Mouse (Mus musculus) embryo, embryonic 10 days (tissue): ENCODE results near the gene U2af1l4.

Experiments used
- DNase-seq: peaks from one replicate; pipeline ENCODE4 v3.0.0-alpha.2; 2015; ENCODE audit warnings: low spot score

The U2af1l4 gene

DNA sequence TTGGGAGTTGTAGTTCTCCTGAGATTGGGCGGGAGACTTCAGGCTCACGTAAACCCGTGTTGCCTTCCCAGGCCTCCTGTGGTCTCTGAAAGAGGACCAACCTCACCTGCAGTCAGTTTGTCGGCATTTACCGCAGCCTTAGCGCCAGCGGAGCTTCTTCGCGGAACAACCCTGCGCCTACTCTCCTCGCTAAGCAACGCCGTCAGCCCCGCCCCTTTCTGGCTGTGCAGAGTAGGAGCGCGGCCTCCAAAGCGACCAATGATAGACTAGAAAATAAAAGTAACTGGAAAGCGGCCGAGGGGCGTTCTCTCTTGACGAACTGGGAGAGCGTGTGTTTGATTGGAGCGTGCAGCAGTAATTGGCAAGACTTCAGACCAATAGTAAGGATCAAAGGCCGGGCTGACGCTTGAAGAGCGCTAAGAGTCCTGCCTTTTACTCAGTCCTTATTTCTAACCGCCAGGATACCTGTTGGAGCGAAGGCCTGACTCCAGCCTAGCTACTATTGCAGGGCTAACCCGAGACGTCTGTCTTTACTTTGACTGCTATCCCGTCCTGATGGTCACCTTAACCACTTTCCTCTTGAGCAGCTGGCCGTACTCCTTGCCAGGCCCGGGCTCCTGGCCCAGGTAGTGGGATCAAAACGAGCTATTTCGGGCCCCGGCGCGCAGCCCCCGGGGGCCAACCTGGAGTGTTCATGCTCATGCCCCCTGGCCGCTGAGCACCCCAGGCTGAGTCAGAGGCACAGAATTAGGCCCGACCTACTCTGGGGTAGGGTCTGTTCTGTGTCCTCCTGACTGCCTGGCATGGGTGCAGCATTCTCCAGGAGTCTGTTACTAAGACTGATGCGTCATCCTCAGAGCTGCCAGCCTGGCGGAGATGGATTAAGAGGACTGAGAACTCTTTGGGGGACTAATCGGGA lies 10.7 kb upstream of the U2af1l4 start, which contains the start of the genes Hspb6 and Proser3:
Hspb6 (plus strand) TSS at position 77 of the 919 bp plus-strand sequence.
Proser3 (minus strand) TSS at position 198 of the 919 bp plus-strand sequence.
- DNase-seq: peak; percentile 98

GRCm38 (mm10) chr7:30553021-30553589 lies 10.0 kb upstream of the U2af1l4 start:
- no peak for DNase-seq

DNA sequence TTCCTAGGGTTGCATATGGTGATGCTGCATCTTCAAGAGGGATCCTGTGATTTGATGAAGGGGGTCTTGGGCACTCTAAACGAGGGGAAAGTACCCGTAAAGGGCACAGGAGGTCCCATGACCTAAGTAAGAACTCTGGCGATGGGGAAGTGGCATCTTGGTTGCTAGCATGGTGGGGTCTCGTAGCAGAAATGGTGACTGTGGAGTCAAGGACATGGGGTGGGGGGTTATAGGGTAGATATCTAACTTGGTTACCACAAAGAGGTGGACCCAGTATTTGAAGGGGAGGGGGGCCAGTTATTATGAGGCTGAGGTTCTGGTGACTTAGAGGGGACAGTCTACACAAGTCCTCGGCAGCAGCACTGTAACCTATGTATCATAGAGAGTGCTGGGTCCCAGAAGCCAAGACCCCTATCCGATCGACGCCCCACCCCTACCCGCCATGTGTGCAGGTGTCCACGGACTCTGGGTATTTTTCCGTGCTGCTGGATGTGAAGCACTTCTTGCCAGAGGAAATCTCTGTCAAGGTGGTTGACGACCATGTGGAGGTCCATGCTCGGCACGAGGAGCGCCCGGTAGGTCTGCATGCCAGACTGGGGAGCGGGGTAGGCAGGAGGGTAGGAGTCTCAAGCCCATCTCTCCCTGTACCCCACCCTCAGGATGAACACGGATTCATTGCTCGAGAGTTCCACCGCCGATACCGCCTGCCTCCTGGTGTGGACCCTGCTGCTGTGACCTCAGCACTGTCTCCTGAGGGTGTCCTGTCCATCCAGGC lies 9.1 kb upstream of the U2af1l4 start:
- DNase-seq: no peak

GRCm38 (mm10) chr7:30556894-30557536 lies 6.1 kb upstream of the U2af1l4 start:
- no peak for DNase-seq

GRCm38 (mm10) chr7:30557901-30558514 lies 5.1 kb upstream of the U2af1l4 start:
- DNase-seq: no peak

GRCm38 (mm10) chr7:30558656-30559442 lies 4.3 kb upstream of the U2af1l4 start:
- DNase-seq: no peak

DNA sequence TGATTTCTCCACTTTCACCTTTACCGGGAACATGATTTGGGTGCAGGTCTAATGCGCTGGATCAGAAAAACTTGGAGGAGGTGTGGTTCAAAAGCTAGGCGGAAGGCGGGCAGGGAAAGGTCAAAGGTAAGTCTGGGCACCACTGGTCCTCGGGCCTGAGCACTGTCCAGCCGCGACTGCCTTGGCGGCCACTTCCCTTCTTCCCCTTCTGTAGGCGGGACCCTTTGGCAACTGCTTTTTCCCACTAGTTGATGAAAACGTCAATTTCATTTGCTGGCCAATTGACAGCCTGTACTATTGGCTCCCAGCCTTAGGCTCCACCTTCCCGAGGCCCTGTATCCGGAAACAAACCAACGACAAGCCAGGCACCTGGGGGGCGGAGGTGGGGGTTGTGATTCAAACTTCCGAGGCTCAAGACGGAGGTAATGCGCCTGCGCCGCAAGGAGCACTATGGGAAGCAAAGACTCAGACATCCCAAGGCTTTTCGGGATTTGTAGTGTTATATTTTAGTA lies 3.6 kb upstream of the U2af1l4 start, which contains the start of gene Lin37:
Lin37 (minus strand) TSS at position 396 of the 512 bp plus-strand sequence.
- peak; percentile 96 for DNase-seq

DNA sequence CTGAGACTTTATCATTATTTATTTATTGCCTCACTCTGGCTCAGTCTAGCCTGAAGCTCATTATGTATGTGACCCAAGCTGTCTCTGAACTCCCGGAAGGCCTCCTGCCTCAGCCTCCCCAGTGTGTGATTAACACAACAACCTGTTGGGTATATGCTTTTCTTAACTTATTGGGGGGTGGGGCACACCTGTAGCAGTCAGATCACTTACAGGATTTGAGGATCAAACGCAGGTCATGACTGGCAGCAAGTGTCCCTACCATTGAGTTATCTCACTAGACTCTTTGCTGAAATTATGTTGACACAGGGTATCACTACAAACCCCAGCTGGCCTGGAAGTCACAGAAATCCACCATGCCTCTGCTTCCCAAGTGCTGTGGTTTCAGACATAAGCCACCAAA lies 2.8 kb upstream of the U2af1l4 start:
- no peak for DNase-seq

- DNase-seq: peak; percentile 62
Observed at GRCm38 (mm10) chr7:30562526-30563116, 480 bp upstream of the U2af1l4 start.

DNA sequence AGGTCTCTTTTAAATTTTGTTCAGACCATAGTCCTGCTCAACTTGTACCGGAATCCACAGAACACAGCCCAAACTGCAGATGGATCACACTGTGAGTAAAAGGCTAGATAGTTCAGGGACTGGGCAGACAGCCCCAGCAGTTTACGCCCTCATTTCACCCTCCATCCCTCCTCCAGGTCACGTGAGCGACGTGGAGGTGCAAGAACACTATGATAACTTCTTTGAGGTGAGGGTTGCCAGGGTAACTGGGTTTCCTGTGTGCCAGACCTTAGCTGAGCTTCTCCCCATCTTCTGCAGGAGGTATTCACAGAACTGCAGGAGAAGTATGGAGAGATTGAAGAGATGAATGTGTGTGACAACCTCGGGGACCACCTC lies 792 bp downstream of the U2af1l4 start:
- no peak for DNase-seq

DNA sequence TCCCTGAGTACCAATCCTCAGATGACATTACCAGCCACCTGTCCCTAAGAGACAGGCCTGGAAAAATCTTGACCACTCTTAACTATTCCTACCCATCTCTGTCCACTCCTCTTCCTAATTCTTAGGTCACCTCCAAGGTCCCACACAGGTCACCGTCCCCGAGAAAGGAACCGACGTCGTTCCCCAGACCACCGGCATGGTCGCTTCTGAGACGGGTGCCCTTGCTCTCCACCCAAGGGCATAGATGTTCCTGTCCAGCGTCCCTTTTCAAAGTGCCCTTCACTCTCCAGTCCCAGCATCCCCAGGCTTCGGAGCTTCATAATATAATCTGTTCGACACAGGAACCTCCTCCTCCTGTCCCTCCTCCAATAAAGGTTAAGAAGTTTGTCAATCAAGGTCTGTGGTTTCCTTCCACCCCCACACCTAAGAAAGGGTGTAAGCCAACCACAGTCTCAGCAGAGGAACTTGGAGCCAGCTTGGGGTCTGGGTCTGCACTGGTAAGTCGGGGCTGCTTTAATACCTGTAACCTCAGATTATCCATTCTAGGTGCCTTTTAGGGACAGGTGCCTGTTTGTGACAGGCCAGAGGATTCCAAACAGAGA lies 2.0 kb downstream of the U2af1l4 start, which contains the start of gene Igflr1:
Igflr1 (plus strand) TSS at position 458 of the 602 bp plus-strand sequence.
- DNase-seq: no peak

DNA sequence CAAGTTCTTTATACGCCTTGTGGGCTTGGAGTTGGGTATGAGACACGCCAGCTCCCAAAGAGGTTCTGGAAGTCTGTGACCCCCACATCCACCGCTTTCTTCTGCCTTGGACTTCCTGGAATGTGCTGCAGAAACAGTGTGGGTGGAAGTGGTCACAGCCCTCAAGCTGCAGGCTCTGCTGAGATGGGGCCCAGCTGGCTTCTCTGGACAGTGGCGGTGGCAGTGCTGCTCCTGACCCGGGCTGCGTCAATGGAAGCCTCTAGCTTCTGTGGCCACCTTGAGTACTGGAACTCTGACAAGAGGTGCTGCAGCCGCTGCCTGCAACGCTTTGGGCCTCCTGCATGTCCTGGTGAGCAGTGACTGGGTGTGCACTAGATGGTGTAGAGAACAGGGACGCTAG lies 2.9 kb downstream of the U2af1l4 start:
- no peak for DNase-seq

DNA sequence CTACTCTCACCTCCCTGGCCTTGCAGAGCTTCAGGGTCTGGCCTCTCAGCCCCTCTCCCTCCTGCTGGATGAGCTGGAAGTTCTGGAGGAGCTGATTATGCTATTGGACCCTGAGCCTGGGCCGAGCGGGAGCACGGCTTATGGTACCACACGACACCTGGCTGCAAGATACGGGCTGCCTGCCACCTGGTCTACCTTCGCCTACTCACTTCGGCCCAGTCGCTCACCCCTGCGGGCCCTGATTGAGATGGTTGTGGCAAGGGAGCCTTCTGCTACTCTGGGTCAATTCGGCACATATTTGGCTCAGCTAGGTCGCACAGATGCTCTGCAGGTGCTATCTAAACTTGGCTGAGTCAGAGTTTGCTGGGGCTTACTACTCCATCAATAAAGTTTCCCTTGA lies 4.5 kb downstream of the U2af1l4 start:
- no peak for DNase-seq

DNA sequence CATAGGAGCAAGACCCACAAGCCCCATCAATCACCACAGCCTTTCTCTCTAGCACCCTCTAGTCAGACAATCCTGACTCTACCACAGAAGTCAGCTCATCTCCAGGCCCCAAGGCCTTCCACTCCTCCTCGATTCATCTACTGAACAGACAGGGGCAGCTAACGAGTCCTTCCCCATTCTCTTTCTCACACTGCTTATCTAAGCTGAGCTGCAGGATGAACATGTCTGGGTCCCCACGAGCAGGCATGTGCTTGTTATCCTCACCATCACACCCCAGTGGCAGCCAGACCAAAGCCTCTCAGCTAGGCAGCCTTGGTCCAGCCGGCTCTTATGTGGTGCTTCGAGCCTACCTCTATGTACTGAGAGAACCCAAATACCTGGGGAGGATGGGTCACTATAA lies 9.3 kb downstream of the U2af1l4 start:
- no peak for DNase-seq

DNA sequence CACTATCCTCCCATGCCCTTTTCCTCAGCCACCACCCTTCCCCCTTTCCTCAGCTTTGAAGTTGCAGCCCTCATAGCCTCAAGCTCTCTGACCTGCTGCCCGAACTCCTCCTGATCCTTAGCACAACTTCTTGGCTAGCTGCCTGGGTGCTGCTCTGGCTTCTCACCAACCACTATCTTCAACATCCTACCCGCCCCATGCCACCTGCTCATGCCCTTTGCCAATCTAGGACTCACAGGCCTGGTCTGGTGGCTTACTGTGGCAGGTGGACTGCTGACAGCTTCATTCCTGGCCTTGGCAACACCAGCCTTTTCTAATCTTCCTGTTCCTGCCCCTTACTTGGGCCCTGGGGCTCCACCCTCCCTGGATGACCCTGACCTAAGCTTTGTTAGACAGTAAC lies 9.9 kb downstream of the U2af1l4 start:
- DNase-seq: no peak

- no peak for DNase-seq
Observed at GRCm38 (mm10) chr7:30579950-30580349, 16.8 kb downstream of the U2af1l4 start.

- DNase-seq: no peak
Observed at GRCm38 (mm10) chr7:30581547-30581946, 18.4 kb downstream of the U2af1l4 start.

DNA sequence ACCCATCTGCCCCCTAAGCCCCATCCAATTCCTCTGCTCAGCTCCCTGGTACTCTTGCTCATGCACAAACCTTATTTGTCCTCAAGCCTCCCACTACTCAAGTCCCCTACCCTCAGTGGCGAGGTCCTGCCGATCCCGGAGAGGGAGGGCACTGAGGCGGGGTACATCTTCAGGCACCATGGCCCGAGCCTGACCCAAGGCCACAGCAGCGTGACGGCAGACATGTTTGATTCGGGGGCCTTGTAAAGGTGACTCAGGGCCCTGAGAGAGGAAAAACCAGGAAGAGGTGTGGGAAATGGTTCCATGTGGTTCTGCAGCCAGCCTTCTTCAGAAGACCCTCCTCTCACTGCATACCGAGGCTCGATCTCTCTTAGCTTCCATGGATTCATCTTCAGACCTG lies 21.2 kb downstream of the U2af1l4 start:
- DNase-seq: no peak

GRCm38 (mm10) chr7:30585170-30585569 lies 22.1 kb downstream of the U2af1l4 start:
- DNase-seq: no peak
